Mouse (Mus musculus): ENCODE measurements around the gene Tro. TPM values are rescaled to one million over a fixed set of nuclear protein-coding genes. Genes with fewer than 3 reads are reported as not detected.

Tro gene
- 0.61 TPM for polyA plus RNA-seq (2014; fragmentation: Illumina TruSeq; extraction: RNeasy Lipid Tissue Mini Kit (QIAGEN cat#74804); ENCODE audit: low read depth, low replicate concordance)

DNA sequence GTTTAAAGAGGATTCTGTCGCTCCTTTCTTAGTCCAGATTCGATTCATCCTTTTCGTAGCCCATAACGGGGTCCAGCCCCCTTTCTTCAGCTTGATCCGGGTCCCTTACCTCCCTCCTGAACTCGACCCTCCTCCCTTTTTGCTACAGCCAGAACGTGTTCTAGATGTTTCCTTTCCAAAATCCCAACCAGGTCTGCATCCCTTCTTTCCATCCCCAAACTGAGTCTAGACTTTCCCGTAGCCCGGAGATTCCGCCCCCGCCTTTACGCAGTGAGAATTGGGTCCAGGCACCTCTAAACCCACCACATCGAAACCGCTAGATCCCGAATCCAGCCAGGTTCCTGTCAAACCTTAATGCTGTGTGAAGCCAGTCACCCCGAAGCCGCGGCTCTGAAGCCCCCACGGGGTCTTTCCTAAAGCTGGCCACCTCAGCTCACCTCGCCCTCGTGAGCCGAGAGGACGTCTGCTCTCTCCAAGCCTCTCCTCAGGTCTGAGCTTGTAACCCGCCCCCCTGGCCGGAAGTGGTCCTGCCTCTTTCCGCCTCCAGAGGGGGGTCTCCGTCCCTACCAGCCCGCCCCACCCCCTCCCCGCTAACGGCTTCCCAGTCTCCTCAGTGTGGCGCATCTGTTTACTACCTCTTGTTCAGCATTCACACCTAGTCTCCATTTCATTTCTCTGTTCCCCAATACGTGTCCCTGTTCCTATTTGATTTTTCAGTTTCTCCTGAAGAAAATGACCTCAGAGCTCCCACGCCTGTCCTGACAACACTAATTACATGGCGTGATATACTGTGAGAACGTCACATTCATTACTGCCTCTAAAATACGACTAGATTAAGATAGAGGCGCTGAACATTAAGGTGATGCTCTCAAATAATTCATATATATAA is at the start of gene Tro:
TSS of gene Tro (minus strand) at position 676 of the 889 bp plus-strand sequence.

Other genes with a start within 250 kb of the Tro start
- gene Tmem29, start 198.4 kb downstream of the Tro start, polyA plus RNA-seq (2014; fragmentation: Illumina TruSeq; extraction: RNeasy Lipid Tissue Mini Kit (QIAGEN cat#74804); ENCODE audit: low read depth, low replicate concordance): 42.0 TPM
- 2.9 TPM for gene Alas2, start 110.2 kb downstream of the Tro start, polyA plus RNA-seq (2014; fragmentation: Illumina TruSeq; extraction: RNeasy Lipid Tissue Mini Kit (QIAGEN cat#74804); ENCODE audit: low read depth, low replicate concordance)
- 1.4 TPM for gene Pfkfb1, start 69.4 kb downstream of the Tro start, polyA plus RNA-seq (2014; fragmentation: Illumina TruSeq; extraction: RNeasy Lipid Tissue Mini Kit (QIAGEN cat#74804); ENCODE audit: low read depth, low replicate concordance)
- gene Apex2, start 67.7 kb downstream of the Tro start, polyA plus RNA-seq (2014; fragmentation: Illumina TruSeq; extraction: RNeasy Lipid Tissue Mini Kit (QIAGEN cat#74804); ENCODE audit: low read depth, low replicate concordance): 7.8 TPM
- 10.7 TPM for gene Maged2, start 156.8 kb upstream of the Tro start, polyA plus RNA-seq (2014; fragmentation: Illumina TruSeq; extraction: RNeasy Lipid Tissue Mini Kit (QIAGEN cat#74804); ENCODE audit: low read depth, low replicate concordance)

All from kidney, adult 10 weeks (tissue).